Mouse (Mus musculus): ENCODE measurements around the gene Lhfpl5. TPM values are rescaled to one million over a fixed set of nuclear protein-coding genes. Genes with fewer than 3 reads are reported as not detected.

Gene Lhfpl5
- total RNA-seq, 2 experiments from 2014 or later: 3.6 to 4.0 TPM

GRCm38 (mm10) chr17:28571868-28572267 is 3.6 kb upstream of the Lhfpl5 start:
- no peak for DNase-seq (ENCODE audit: extremely low spot score in 1 of 2, low spot score in 1 of 2)

GRCm38 (mm10) chr17:28572521-28572920 is 2.9 kb upstream of the Lhfpl5 start:
- DNase-seq (ENCODE audit: extremely low spot score in 1 of 2, low spot score in 1 of 2): no peak

GRCm38 (mm10) chr17:28572941-28573340 is 2.5 kb upstream of the Lhfpl5 start:
- no peak for DNase-seq (ENCODE audit: extremely low spot score in 1 of 2, low spot score in 1 of 2)

- peak in 1 of 2 experiments; percentile 51 for DNase-seq (ENCODE audit: extremely low spot score in 1 of 2, low spot score in 1 of 2)
Observed at GRCm38 (mm10) chr17:28580396-28580795, 5.0 kb downstream of the Lhfpl5 start.

GRCm38 (mm10) chr17:28581056-28581455 is 5.6 kb downstream of the Lhfpl5 start:
- DNase-seq (ENCODE audit: extremely low spot score in 1 of 2, low spot score in 1 of 2): no peak

- no peak for DNase-seq (ENCODE audit: extremely low spot score in 1 of 2, low spot score in 1 of 2)
Observed at GRCm38 (mm10) chr17:28586509-28586908, 11.1 kb downstream of the Lhfpl5 start.

- no peak for DNase-seq (ENCODE audit: extremely low spot score in 1 of 2, low spot score in 1 of 2)
Observed at GRCm38 (mm10) chr17:28588591-28588990, 13.2 kb downstream of the Lhfpl5 start.

GRCm38 (mm10) chr17:28590596-28590995 is 15.2 kb downstream of the Lhfpl5 start:
- DNase-seq (ENCODE audit: extremely low spot score in 1 of 2, low spot score in 1 of 2): no peak

GRCm38 (mm10) chr17:28591476-28591875 is 16.0 kb downstream of the Lhfpl5 start:
- DNase-seq (ENCODE audit: extremely low spot score in 1 of 2, low spot score in 1 of 2): no peak

- DNase-seq (ENCODE audit: extremely low spot score in 1 of 2, low spot score in 1 of 2): peak; percentile 65 to 87
Observed at GRCm38 (mm10) chr17:28592998-28593397, 17.6 kb downstream of the Lhfpl5 start.

- DNase-seq (ENCODE audit: extremely low spot score in 1 of 2, low spot score in 1 of 2): no peak
Observed at GRCm38 (mm10) chr17:28593965-28594364, 18.5 kb downstream of the Lhfpl5 start.

GRCm38 (mm10) chr17:28600780-28601179 is 25.3 kb downstream of the Lhfpl5 start:
- DNase-seq (ENCODE audit: extremely low spot score in 1 of 2, low spot score in 1 of 2): no peak

GRCm38 (mm10) chr17:28601557-28602250 is 26.3 kb downstream of the Lhfpl5 start:
- DNase-seq (ENCODE audit: extremely low spot score in 1 of 2, low spot score in 1 of 2): no peak

GRCm38 (mm10) chr17:28609543-28609942 is 34.1 kb downstream of the Lhfpl5 start:
- no peak for DNase-seq (ENCODE audit: extremely low spot score in 1 of 2, low spot score in 1 of 2)

- DNase-seq (ENCODE audit: extremely low spot score in 1 of 2, low spot score in 1 of 2): no peak
Observed at GRCm38 (mm10) chr17:28612603-28613002, 37.2 kb downstream of the Lhfpl5 start.

GRCm38 (mm10) chr17:28613096-28613495 is 37.7 kb downstream of the Lhfpl5 start:
- DNase-seq (ENCODE audit: extremely low spot score in 1 of 2, low spot score in 1 of 2): no peak

GRCm38 (mm10) chr17:28615332-28615731 is 39.9 kb downstream of the Lhfpl5 start:
- DNase-seq (ENCODE audit: extremely low spot score in 1 of 2, low spot score in 1 of 2): no peak

- no peak for DNase-seq (ENCODE audit: extremely low spot score in 1 of 2, low spot score in 1 of 2)
Observed at GRCm38 (mm10) chr17:28617636-28618035, 42.2 kb downstream of the Lhfpl5 start.

GRCm38 (mm10) chr17:28618124-28618523 is 42.7 kb downstream of the Lhfpl5 start:
- DNase-seq (ENCODE audit: extremely low spot score in 1 of 2, low spot score in 1 of 2): no peak

- DNase-seq (ENCODE audit: extremely low spot score in 1 of 2, low spot score in 1 of 2): no peak
Observed at GRCm38 (mm10) chr17:28618775-28619174, 43.3 kb downstream of the Lhfpl5 start.

GRCm38 (mm10) chr17:28621381-28622299 is 46.2 kb downstream of the Lhfpl5 start:
- DNase-seq (ENCODE audit: extremely low spot score in 1 of 2, low spot score in 1 of 2): peak; percentile 47 to 58

Measured in layer of hippocampus, postnatal 25 days (tissue).